Mouse (Mus musculus) cerebellum, adult 11-12 months (tissue): Measurements from ENCODE around the gene Dnah7a.
"Not testable (repeated sequence)": the region's sequence is repeated elsewhere in the genome, so short reads cannot be mapped to it uniquely, and the experiment has no call there.

Source experiments
- DNase-seq: peaks from one replicate; pipeline ENCODE4 v3.0.0; 2022

Gene Dnah7a

DNA sequence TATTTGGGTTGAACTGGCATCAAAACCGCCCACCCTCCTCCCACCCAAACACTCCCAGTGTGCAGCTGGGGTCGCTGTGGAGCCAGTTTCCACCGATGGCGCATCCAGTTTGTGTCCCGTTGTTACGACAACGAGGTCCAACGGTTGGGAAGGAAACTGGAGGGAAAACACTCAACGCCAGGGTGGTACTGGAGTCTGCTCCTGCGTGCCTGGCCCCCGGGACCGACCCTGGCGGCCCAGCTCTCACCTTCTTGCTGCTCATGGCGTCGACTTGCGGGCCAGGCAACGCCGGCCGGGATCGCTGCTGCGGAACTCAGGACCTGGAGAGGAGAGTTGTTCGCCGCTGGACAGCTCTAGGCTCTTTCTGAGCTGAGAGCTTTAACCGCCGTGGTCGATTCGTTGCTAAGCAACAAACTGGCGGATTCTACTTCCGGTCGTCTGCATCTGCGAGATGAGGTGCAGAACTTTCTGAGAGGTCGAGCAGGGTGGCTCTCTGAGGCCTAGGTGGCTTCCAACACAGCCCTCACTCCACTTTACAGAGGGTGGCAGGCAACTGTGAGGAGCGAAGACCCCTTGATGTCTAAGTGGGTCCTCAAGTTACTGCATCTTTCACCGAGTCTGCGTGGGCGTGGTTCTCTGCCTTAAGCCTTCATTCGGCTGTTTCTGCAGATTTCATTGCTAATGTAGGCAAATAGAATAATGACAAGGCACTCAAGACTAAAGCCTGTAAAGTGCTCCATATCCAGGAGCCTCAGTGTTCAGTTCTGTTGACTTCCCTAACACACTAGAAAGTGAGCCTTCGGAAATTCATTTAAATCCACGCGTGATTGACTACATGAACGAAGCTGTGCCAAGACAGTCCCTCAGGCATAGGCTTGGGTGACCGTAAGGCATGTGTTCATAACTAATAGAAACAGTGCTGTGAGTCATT is at the start of gene Dnah7a:
Gene Dnah7a (minus strand): TSS at position 354 of the 931 bp plus-strand sequence.
- DNase-seq, result peak; percentile 2

DNA sequence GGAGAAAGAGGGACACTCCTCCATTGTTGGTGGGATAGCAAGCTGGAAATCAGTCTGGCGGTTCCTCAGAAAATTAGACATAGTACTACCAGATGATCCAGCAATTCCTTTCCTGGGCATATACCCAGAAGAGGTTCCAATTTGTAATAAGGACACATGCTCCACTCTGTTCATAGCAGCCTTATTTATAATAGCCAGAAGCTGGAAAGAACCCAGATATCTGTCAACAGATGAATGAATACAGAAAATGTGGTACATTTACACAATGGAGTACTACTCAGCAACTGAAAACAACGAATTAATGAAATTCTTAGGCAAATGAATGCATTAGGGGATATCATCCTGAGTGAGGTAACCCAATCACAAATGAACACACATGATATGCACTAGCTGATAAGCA is 46.9 kb upstream of the Dnah7a start:
- not testable (repeated sequence) for DNase-seq

DNA sequence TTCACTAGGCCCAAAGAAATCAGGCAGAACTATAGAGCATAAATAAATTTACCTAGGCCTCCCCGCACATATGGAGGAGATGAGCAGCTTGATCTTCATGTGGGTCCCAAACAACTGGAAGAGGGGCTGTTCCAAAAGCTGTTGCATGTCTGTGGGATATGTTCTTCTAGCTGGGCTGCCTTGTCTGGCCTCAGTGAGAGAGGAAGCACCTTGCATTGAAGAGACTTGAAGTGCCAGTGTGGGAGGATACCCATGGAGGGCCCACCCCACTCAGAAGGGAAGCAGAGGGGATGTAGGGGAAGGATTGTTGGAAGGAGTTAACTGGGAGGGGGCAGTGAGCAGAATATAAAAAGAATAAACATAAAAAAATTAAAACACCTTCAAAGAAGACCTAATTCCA is 44.6 kb upstream of the Dnah7a start:
- no peak for DNase-seq

DNA sequence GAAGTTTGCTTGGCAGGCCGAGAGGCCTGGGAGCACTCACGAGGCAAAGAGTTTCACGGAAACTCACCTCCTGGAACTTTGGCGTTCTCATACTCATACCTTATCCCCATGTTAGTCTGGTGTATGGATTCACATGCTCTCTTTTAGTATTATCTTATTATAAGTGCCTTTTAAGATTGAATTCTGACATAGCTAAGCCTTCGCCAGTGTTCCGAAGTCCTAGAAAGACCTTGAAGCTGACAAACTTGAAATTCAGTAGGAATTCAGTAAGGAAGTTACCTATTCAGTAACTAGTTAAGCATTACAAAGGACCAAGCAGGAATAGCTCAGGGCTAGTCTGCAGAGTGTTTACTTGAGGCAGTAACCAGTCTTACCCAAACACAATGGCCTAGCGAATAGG is 44.1 kb upstream of the Dnah7a start:
- not testable (repeated sequence) for DNase-seq

DNA sequence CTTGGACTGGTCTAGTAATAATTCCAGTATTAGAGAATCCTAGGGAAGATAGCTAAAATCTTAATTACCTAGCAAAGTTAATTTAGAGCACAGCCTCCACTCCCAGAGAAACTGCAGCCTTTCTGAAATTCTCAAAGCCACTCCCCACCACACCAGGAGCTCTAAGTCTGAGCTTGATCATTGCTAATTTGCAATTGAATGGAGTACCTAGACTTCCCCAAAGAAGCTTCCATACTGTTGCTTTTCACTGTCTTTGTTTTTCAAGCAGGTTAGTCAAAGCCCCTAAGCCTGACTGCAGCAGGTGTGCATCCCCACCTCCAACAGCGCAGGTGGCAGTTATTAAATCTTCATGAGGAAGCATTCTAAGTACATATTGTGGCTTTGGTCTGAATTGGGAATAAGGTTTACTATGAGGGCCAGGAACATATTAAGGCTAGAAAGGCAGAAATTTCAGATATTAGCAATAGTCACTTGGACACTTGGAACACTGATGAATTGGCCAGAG is 43.3 kb upstream of the Dnah7a start:
- DNase-seq, result not testable (repeated sequence)

DNA sequence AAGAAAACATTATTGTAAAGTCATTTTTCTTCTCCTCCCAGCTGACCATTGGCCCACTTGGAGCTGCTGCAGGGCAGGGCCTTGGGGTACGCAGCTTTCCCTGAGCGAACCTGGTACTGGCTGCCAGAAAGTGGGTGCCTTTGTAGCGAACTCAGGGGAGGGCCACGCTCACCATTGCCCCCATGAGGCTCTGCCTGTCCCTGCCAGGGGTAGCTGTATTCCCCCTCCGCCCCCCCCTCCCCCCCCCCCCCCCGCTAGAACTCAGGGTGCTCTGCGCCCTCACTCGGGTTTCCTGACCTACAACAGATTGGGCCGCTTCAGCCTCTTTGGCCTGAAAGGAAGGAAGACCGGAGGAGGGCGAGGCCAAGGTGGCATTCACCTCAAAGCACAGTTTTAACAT is 42.0 kb upstream of the Dnah7a start:
- DNase-seq, result no peak

DNA sequence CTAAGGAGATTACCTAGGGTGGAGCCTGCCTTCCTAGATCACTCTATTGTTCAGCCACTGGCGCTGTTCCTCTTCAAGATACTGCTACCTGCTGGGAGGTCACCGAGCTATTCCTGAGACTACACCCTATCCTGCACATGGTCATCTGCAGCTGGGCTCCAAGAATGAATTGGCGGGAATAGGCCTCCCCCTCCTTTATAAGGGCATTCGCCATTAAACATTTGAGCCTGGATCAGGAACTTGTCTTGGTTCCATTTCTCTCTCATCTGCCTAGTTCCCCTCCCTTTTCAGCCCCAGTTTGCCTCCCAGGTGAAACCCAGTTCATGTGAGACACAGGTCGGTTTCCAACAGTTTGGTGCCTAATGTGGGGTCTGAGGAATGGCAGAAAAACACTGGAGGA is 39.4 kb upstream of the Dnah7a start:
- no peak for DNase-seq

DNA sequence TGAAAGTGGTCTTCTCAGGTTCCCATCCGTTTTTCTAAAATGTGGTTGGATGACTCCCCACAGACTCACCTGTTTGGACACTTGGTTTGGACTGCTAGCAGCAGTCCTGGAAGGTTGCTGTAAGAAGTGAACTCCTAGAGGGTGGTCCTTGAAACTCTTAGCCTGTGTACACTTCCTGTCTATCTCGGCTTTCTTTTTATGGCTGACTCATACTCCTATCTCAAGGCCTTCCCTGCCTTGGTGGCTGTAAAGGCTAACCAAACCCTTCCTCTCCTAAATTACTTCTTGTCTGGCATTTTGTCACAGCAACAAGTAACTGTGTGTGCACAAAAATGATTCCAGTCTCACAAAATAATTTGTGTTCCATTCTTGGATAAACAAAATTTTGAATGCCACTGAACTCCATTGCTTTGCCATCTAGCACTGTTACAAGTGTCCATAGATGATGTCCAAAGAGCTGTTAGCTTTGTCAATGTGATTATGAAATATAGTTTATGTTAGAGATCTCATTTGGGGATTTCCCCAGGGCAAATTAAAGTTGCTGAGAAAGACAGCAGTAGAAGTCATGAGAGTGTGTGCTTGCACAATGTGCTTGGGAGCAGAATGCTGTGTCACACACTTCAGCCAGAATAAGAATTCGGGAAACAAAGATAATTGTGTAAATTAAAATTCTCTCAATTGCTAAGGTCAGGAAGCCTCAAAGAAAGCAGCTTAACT is 35.3 kb upstream of the Dnah7a start:
- no peak for DNase-seq

DNA sequence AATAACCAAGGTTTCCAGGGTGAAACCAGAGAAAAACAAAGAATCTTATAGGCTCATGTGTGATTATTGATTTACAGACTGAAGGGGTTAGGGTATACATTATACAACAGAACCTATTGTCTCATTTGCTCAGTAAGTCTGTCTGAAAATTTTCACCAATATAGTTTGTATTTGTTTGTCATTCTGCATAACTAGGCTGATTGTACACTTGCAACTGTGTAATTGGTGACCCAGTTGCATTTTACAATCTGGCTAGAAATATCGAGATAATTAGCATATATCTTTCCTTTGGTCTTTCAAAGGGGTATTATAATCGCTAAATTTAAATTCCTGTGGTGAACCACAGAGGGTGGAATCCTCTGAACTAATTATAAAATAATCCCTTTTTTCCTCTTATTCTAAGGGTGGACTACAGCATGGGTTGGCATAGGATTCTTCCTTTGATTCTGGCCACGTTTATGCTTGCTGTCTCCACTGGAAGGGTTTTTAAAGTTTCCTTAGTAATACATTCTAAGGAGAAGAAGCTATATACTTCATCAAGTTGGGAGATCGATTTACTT is 34.3 kb upstream of the Dnah7a start:
- DNase-seq, result no peak

DNA sequence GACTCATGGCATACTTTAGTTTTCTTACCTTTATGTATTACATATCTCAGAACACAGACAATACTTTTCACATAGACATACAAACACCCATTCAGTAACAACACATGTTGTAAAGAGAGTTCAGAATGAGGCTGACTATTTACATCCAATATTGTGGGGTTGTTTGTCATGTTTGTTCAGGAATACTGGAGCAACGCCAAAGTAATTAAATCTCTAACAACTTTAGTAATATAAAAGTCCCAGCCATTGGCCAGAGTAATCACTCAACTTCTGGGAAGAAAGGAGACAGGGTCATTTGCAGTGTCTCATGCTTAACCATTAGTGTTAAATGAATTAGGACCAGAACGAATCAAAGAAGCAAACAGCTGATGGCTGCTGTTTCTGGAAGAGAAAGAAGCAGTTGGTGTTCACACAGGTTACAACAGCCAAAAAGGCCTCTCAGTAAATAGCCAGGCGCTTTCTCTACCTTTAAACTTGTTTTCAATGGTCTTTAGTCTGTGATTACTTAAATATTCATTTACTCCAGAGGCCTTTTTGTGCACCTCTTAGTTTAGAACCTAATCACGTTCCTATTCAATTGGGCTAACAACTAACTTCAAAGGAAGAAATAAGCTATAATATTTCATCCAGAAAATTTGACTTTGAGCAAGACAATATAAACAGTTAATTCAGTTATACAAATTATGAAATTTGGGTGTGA is 33.6 kb upstream of the Dnah7a start:
- DNase-seq, result not testable (repeated sequence)

DNA sequence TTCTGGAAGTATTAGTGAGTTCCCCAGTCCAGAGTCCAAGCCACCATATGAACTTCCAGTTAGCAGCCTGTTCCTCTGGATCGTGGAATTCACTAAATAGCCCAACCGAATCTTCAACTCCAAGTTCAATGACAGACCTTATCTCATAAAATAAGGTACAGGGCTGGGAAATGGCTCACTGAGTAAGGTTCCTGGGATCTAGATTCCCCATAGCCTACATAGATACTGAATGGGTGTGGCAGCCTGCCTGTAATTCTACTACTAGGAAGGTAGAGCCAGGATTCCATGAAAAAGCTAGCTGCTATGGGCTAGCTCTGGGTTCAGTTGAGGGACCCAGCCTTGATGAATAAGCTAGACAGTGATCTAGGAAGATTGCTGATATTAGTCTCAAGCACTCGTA is 30.0 kb upstream of the Dnah7a start:
- DNase-seq, result no peak

DNA sequence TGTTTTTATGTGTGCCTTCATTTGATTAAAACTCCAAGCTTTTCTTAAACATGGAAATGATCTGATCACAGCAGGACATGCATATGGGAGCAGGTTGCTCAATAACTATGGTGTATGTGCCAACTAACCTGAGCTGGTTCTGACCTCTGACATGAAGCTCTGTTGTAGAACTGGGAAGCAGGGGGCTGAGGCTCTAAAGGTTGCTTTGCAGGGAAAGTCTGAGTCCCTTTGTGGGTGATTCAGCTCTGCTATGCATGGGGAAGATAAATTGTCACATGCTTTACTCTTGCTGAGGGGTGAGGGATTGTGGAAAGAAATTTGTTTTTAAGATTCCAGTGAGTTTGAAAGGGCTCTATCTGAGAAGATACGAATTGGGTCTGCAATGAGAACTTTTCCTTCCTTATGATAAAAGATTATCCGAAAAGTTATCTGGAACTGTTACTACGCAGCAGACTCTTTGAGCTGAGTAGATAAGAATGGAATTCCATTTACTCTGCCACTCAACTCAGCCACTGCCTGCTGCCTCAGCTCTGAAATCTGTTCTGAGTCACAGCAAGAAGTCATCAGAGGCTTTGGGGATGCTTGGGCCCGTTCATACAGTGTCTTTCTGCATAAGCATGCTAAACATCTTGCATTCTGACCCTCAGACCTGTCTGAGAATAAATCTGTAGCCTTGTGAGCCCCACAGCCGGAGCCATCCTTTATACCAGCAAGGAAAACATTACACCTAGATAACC is 22.1 kb upstream of the Dnah7a start:
- DNase-seq, result no peak

DNA sequence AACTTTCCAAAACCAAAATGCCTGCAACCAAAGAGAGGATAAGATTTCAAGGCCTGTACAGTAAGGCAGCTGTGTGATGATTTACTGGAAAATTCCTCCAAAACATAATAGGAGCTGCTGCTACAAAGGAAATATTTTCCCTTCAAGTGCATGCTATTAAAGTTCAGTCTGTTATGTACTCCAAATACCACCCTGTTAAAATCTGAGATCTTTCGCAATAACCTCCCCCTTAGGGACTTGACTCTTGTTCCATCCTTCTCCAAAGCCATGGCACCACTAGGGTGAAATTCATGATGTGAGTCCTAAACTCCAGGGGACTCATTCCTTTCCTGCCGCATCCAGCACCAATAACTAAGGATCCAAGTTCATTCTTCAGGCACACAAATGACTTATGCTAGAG is 20.3 kb upstream of the Dnah7a start:
- no peak for DNase-seq

DNA sequence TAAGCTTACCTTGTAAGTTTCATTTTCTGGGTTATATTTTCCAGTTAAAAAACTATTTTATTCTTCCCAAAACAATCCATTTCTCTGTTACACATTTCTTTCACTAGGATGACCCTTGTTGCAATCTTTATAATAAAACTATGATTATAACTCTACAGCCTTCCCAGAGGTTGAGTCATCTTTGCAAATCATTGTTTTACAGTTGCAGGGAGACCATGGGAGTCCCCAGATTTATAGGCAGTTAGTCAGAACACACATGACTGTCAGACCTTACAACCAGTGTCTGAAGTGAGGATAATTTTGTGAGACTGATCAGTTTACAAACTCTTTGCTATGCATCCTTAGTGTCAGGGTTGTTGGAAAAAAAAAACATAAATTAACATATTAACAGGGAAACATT is 14.8 kb upstream of the Dnah7a start:
- no peak for DNase-seq

DNA sequence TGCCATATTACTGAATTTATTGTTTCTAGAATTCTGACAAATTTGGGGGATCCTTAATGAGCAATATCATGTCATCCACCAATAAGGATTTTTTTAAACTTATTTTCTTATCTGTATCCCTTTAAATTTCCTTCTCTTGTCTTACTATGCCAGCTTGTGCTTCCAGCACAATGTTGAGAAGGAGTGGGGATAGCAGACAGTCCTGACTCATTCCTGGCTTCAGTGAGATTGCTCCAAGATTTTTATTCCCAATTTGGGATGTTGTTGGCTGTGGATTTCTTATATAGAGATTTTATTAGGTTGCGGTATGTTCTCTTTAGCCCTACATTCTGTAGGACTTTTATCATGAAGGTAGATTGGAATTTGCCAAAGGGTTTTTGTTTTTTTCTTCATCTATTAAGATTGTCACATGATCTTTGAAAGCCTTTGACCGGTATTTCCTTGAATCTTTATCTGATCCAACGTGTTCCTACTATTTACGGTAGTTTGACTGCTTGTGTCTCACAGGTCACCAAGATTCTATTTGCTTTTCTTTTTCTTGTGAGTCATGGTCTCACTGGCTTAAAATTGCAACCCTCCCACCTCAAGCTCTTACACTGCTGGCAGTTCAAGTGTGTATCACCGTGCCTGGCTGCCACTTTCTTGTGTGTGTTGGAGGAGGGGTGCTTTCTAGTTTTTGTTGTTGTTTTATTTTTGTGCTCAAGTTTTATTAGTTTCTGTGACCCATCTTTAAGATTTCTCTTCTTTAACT is 14.2 kb upstream of the Dnah7a start:
- no peak for DNase-seq

DNA sequence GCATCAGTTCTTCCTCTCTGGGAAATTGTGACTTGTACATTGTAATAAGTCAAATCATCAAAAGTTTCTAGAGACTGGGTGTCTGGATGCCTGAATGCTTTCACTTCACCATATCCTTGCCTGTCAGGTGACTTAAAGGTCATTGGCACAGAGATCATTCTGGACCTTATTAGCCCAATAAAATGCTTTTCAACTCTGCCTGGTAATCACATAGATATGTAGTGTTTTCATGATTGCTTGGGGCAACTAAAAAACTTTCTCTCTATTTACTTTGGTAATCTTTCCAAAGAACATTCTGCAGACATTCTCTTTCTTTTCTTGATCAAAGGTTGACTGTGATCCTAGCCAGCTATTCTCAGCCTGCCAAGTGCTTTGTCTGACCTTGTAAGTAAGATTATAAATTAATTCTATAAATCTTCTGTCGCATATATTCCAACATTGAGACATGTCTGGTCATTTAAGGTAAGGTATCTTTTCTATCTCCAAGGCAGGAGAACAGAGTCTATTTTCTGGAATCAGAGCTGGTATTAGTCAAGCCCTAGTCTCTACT is 9.5 kb upstream of the Dnah7a start:
- DNase-seq, result no peak

DNA sequence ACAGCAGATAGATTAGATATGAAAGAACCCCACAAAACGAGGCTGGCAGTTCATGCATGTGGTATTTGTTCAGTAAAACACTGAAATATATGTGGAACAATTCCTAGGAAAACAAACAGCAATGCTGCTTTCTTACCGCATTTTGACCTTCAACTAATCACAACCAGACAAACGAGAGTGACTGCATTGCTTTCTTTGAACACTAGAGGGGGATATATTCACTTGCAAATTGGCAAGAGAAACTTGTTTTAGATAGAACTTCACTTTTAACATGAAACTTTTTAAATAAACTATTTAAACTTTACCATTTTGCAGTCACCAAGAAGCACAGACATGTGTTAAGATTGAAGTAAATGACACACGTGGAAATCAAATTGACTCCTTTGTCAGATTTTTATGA is 8.9 kb upstream of the Dnah7a start:
- no peak for DNase-seq

DNA sequence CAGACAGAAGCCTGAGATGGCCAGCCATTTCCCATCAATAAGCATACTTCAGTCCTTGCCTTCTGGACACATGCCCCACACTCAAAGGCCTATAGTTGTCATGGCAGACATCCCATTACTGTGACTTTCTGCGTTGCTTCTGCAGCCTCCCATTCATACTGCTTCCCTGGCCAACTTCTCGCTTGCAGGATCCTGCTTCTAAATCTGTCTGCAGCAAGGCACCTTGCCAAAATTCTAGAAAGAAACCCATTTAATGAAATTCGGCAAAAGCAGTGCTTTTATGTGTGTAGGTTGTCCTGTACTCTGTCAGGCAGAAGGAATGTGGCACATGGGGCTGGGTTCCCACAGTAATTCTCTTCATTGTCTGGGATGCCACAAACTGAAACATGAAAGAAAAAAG is 6.8 kb upstream of the Dnah7a start:
- not testable (repeated sequence) for DNase-seq

DNA sequence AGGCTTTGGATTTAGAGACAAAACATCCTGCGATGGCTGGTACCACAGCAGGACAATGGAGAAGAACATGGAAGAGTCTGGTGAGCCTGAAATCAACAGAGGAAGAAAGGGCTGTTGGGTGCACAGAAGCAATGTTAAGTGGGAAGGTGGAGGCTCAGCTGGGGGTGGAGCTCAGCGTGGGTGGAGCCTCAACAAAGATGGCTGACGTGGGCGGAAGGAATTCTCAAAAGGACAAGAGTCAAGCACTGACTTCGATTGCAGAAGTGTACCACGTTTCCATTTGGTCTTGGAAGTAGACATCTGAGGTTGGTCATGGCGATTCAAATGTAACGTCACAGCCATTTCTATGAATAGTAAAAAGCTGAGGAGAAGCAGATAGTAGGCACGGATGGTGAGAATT is 4.5 kb upstream of the Dnah7a start:
- no peak for DNase-seq

DNA sequence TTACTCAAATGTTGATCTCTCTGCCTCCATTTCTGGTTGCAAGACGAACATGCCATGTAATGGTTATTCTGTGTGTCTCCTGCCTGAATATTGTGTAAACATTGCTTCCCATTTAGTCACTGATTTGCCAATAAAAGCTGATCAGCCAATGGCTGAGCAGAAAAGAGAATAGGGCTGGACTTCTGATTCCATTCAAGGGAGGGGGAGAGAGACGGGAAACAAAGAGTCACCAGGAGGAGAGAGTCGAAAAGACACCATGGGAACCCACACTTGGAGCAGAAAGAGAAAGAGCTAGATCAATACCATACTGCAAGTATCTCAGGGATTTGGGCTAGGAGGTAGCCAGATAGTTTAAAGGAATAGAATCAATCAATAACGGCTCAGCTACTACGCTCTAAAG is 3.0 kb upstream of the Dnah7a start:
- DNase-seq, result not testable (repeated sequence)

DNA sequence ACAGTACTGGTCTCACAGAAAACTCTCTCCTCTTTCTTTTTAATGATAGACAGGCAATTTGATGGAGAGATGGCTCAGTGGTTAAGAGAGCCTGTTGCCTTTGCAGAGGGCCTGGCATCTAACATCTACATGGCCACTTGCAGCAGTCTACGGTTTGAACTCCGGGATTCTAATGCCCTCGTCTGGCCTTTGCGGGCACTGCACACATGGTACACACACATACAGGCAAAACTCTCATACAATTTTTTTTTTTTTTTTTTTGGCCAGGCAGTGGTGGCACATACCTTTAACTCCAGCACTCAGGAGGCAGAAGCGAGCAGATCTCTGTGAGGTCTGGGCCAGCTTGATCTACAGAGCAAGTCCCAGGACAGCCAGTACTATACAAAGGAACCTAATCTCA is 2.4 kb downstream of the Dnah7a start:
- no peak for DNase-seq
